Mouse (Mus musculus) kidney, adult 11 months (tissue): Measurements from ENCODE around the gene Ppargc1a.
A peak's percentile ranks its signal among the peaks of the same experiment; 100 is the strongest.

Experiments used
- DNase-seq: peaks from one replicate; pipeline ENCODE4 v3.0.0; 2022

Ppargc1a gene

GRCm38 (mm10) chr5:51567659-51568058 lies at the start of gene Ppargc1a:
Gene Ppargc1a (minus strand): TSS chr5:51567726.
- DNase-seq, result no peak

GRCm38 (mm10) chr5:51616877-51617276 lies 49.4 kb upstream of the Ppargc1a start:
- no peak for DNase-seq

- no peak for DNase-seq
Observed at GRCm38 (mm10) chr5:51612049-51612448, 44.5 kb upstream of the Ppargc1a start.

GRCm38 (mm10) chr5:51607686-51608480 lies 40.4 kb upstream of the Ppargc1a start:
- no peak for DNase-seq

GRCm38 (mm10) chr5:51599549-51599948 lies 32.0 kb upstream of the Ppargc1a start:
- no peak for DNase-seq

GRCm38 (mm10) chr5:51595644-51596043 lies 28.1 kb upstream of the Ppargc1a start:
- no peak for DNase-seq

GRCm38 (mm10) chr5:51592206-51592605 lies 24.7 kb upstream of the Ppargc1a start:
- DNase-seq, result peak; percentile 45

GRCm38 (mm10) chr5:51591537-51592154 lies 24.1 kb upstream of the Ppargc1a start:
- peak; percentile 90 for DNase-seq

GRCm38 (mm10) chr5:51586187-51586586 lies 18.7 kb upstream of the Ppargc1a start:
- no peak for DNase-seq

- no peak for DNase-seq
Observed at GRCm38 (mm10) chr5:51584987-51585386, 17.5 kb upstream of the Ppargc1a start.

GRCm38 (mm10) chr5:51584186-51584585 lies 16.7 kb upstream of the Ppargc1a start:
- DNase-seq, result no peak

GRCm38 (mm10) chr5:51583632-51584031 lies 16.1 kb upstream of the Ppargc1a start:
- DNase-seq, result peak; percentile 84

GRCm38 (mm10) chr5:51583030-51583429 lies 15.5 kb upstream of the Ppargc1a start:
- peak; percentile 40 for DNase-seq

- DNase-seq, result peak; percentile 42
Observed at GRCm38 (mm10) chr5:51582618-51583017, 15.1 kb upstream of the Ppargc1a start.

- DNase-seq, result no peak
Observed at GRCm38 (mm10) chr5:51577594-51577993, 10.1 kb upstream of the Ppargc1a start.

- DNase-seq, result no peak
Observed at GRCm38 (mm10) chr5:51573770-51574169, 6.2 kb upstream of the Ppargc1a start.

GRCm38 (mm10) chr5:51568198-51568690 lies 718 bp upstream of the Ppargc1a start:
- no peak for DNase-seq

- no peak for DNase-seq
Observed at GRCm38 (mm10) chr5:51565672-51566071, 1.9 kb downstream of the Ppargc1a start.

- no peak for DNase-seq
Observed at GRCm38 (mm10) chr5:51565038-51565437, 2.5 kb downstream of the Ppargc1a start.

- DNase-seq, result no peak
Observed at GRCm38 (mm10) chr5:51563574-51563973, 4.0 kb downstream of the Ppargc1a start.

- peak; percentile 11 for DNase-seq
Observed at GRCm38 (mm10) chr5:51557607-51558278, 9.8 kb downstream of the Ppargc1a start.

GRCm38 (mm10) chr5:51553671-51554070 lies 13.9 kb downstream of the Ppargc1a start:
- DNase-seq, result peak; percentile 88

- DNase-seq, result no peak
Observed at GRCm38 (mm10) chr5:51553251-51553650, 14.3 kb downstream of the Ppargc1a start.
